Mouse (Mus musculus) brain, embryonic 14.5 days (tissue): ENCODE results near the gene Zfp654.

ENCODE experiments used
- CTCF ChIP-seq: fragments of 200-500 bp; IDR thresholded peaks from 2 replicates; pipeline ENCODE4 v1.5.1; 2012; ENCODE audit warnings: inconsistent platforms, mild to moderate bottlenecking, moderate library complexity, borderline replicate concordance; ENCODE audit not compliant: insufficient read depth, insufficient read length; ENCODE audit errors: extremely low read depth
- POLR2A ChIP-seq: fragments of 200-500 bp; IDR thresholded peaks from 2 replicates; pipeline ENCODE4 v1.6.1; 2012; ENCODE audit warnings: mild to moderate bottlenecking, inconsistent platforms, borderline replicate concordance; ENCODE audit not compliant: poor library complexity, insufficient read depth, insufficient read length, severe bottlenecking; ENCODE audit errors: extremely low read depth

DNA sequence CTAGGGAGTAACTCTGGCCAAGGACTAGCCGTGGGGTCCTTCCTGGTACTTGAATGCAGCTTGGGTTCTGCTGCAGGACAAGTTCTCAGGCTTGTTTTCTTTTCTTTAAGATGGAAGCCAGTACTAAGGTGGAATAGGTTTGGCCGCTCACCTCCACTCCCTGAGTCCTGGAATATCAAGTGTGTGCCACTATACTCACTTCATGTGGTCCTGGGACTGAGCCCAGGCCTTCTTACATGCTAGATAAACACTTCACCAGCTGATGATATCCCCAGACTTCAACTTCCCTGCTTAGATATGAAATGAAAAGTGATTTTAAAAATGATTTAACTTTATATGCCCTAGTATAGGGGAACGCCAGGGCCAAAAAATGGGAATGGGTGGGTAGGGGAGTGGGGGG is 25.9 kb upstream of the Zfp654 start:
- no peak for TF ChIP-seq CTCF
- no peak for TF ChIP-seq POLR2A
